Mouse (Mus musculus) urinary bladder, postnatal 14 days (tissue): Measurements from ENCODE around the gene Tnnt3.

Source experiments
- DNase-seq: peaks from one replicate; pipeline ENCODE4 v3.0.0; 2021; ENCODE audit warnings: low spot score

Tnnt3 gene

GRCm38 (mm10) chr7:142476795-142477452 lies 21.7 kb upstream of the Tnnt3 start:
- peak; percentile 46 for DNase-seq

- no peak for DNase-seq
These were observed 20.6 kb upstream of the Tnnt3 start for GRCm38 (mm10) chr7:142478001-142478400.

- no peak for DNase-seq
These were observed 20.1 kb upstream of the Tnnt3 start for GRCm38 (mm10) chr7:142478574-142478973.

- DNase-seq, result no peak
These were observed 19.3 kb upstream of the Tnnt3 start for GRCm38 (mm10) chr7:142479307-142479706.

GRCm38 (mm10) chr7:142479886-142480285 lies 18.8 kb upstream of the Tnnt3 start:
- no peak for DNase-seq

GRCm38 (mm10) chr7:142480661-142481060 lies 18.0 kb upstream of the Tnnt3 start:
- DNase-seq, result no peak

- peak; percentile 74 for DNase-seq
These were observed 17.5 kb upstream of the Tnnt3 start for GRCm38 (mm10) chr7:142481186-142481567.

GRCm38 (mm10) chr7:142481568-142482255 lies 16.9 kb upstream of the Tnnt3 start:
- peak; percentile 76 for DNase-seq

GRCm38 (mm10) chr7:142482256-142482609 lies 16.4 kb upstream of the Tnnt3 start:
- no peak for DNase-seq

- DNase-seq, result peak; percentile 66
These were observed 15.5 kb upstream of the Tnnt3 start for GRCm38 (mm10) chr7:142483136-142483535.

- DNase-seq, result peak; percentile 62
These were observed 13.9 kb upstream of the Tnnt3 start for GRCm38 (mm10) chr7:142484780-142485179.

- no peak for DNase-seq
These were observed 11.9 kb upstream of the Tnnt3 start for GRCm38 (mm10) chr7:142486751-142487162.

- DNase-seq, result peak; percentile 62
These were observed 11.2 kb upstream of the Tnnt3 start for GRCm38 (mm10) chr7:142487341-142487859.

GRCm38 (mm10) chr7:142488053-142488452 lies 10.6 kb upstream of the Tnnt3 start:
- no peak for DNase-seq

GRCm38 (mm10) chr7:142493535-142493934 lies 5.1 kb upstream of the Tnnt3 start:
- no peak for DNase-seq

GRCm38 (mm10) chr7:142496158-142496557 lies 2.5 kb upstream of the Tnnt3 start:
- DNase-seq, result no peak

- no peak for DNase-seq
These were observed 1.8 kb upstream of the Tnnt3 start for GRCm38 (mm10) chr7:142496800-142497199.

- DNase-seq, result peak; percentile 50
These were observed 861 bp upstream of the Tnnt3 start for GRCm38 (mm10) chr7:142497775-142498174.

GRCm38 (mm10) chr7:142499010-142499721 lies 530 bp downstream of the Tnnt3 start:
- no peak for DNase-seq

- DNase-seq, result no peak
These were observed 1.4 kb downstream of the Tnnt3 start for GRCm38 (mm10) chr7:142500032-142500431.

- DNase-seq, result no peak
These were observed 4.6 kb downstream of the Tnnt3 start for GRCm38 (mm10) chr7:142503206-142503605.

GRCm38 (mm10) chr7:142505942-142506341 lies 7.3 kb downstream of the Tnnt3 start:
- DNase-seq, result no peak

GRCm38 (mm10) chr7:142506501-142506900 lies 7.9 kb downstream of the Tnnt3 start:
- DNase-seq, result no peak
